Mouse (Mus musculus): ENCODE data around the gene Sema3a.
"Not testable (repeated sequence)": the region's sequence is repeated elsewhere in the genome, so short reads cannot be mapped to it uniquely, and the experiment has no call there.

The Sema3a gene

DNA sequence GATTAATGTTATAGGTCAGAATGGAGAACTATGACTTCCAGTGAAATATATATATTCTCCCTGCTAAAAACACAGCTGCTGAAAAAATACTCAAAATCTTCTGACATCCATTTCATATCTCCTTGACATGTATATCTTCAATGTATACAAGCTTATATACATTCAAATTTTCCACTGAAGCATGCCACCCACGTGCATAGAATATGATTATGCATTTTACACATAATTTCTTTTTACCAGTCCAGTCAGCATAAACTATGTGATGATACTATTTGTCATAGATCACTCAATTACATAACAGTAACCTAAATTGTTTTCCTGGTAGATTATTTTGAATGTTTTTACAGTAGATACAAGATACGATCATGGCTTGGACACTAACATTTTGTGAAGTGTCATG lies 306.6 kb downstream of the Sema3a start:
- no peak for DNase-seq

DNA sequence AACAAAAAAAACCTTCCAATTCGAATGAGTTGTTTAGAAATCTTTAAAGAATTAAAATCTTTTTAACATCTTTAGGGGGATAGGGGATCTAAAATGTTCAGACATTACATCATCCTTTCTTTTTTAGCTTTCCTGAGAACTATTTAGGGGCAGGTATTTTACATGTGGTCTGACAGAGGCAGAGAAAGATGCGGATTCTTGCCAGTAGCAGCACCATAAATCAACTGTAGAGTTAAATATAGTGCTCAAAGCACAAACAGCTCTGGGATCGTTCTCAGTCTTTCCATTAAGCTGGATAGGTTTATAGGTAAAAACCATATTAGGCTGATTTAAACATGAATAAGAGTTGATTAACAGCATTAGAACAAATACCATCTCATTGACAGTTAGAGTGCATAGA lies 307.4 kb downstream of the Sema3a start:
- no peak for DNase-seq

DNA sequence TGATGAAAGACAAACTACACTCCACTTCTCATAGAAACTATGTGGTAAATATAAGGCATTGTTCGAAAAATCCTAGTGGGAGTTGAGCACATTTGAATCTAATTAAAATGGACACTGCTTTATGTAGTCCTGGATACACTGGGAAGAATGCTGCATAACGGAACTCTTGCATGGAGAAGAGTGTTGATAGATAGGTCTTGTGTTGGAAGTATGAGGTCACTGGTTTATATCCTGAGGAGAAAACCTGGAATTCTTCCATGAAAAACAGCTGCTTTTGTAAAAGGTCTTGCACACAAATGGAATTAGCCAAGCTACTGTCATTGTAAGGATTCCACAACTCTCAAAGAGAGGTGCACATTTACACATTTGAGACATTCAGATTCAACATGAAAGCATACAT lies 308.1 kb downstream of the Sema3a start:
- no peak for DNase-seq

DNA sequence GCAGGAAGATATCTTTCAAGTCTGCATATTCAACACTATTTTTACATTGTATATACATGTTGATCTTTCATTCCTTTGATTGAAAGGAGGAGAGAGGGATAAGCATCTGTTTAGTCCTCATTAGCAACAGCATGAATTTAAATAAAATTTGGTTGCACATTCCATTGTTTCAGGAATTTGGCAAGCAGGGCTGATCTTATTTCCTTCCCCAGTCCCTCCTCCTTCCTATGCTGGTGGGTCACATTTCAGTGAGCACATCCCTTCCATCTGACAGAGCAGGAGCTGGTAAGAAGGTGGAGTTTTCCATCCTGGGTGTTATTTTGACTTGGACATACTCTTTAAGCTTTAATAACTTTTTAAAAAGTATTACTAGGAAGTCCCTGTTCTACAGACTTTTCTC lies 315.9 kb downstream of the Sema3a start:
- no peak for DNase-seq

DNA sequence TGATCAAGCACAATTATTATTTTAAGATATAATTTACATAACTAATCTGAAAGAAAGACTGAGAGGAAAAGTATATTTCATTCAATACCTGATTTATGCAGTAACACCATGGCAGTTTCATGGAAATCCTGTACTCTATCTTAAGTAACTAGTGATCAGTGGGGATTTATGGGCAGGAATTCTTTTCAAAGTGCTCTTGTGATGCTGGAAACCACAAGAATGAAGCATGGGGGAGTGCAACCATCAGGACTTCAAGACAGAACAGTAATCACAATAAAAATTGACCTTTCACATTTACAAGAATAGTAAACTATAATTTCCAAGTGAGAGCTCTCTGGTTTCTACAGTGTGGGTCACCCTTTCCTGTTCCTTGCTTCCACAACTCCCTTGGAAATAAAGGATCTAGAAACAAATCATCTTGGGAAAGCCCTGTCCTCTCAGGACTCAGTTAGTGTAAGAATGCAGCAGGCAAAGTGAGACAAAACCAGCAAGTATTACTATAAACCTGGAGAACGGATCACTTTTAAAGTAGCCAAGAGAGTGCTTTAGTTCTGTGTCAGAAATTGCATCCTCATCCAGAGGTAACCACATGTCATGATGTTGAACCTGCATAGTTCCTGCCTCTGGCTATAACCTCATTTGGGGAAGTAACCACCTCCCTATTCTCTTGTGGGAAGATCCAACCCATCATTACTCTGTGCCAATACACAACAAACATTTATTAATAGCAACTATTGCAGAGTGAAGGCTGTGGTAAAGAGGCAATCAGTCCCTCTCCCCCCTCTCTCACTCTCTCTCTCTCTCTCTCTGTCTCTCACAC lies 335.2 kb downstream of the Sema3a start:
- no peak for DNase-seq

DNA sequence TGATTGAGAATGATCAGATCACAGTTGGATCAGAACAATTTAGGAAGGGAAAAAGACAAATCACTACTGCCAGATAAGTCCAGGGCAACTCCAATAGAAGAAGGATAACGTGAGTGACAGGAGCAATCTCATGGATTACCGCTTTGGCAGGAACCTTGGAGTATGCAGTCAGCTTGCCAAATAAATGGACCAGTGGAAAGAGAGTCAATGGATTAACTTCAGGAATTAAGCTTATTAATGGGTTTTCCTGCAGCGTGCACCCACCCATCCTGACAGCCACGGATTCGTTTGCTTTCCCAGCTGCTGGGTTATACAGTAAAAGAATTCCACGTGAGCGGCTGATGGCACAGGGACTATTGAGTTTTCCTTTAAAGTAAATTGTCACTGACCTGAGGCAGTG lies 343.6 kb downstream of the Sema3a start:
- DNase-seq = no peak

DNA sequence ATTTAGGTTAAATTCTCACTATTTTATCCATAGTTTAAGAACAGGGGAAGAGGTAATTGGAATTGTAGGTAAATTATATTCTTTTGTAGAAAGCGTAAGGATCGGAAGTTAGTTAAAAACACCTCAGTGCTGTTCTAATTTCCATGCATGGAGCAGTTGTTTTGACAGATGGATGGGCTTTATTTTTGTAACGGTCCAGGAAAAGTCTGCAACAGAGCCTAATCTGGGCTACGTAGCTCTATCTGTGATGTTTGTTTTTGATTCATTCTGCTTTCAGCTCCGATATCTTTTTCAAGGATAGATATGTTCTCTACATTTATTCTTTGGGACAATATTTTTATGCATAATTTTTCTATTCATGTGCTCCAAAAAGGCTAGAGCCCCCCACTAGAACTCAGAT lies 344.2 kb downstream of the Sema3a start:
- DNase-seq = no peak

DNA sequence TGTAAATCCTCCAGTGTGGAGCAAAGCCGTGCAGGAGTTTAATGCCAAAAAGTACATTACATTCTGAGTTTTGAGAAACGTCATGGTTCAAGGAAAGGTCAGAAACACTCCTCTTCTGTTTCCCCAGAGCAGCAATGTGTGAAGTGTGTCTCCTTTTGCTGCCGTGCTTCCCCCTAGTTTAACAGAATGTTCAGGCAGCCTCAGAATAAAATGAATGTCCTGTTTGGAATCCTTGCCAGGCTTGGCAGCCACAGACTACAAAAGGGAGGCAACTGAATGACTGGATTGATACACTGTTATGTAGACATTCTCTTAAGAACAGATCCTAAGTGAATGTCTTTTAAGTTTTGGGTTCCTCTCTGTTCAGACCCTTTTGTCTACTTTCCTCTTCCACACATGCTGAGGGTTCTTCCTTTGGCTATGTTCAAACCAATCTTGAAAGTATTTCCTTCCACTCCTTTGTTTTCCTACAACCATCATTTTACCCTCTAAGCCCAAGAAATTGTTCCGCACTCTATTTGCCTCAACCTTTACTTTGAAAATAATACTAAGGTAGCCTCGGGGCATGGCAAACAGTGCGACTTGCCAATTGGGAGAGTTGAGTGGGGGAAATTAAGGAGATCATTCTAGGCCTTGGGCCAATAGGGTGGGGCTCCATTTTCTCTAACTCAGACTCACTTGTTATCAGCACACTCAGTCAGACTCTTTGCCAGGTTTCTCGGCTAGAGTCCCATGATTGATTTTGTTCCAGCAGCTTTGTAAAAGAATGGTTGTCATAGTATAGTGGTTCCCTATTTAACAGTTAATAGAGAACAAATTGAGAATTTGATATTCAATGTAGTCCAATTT lies 345.1 kb downstream of the Sema3a start:
- peak; percentile 7 for DNase-seq

DNA sequence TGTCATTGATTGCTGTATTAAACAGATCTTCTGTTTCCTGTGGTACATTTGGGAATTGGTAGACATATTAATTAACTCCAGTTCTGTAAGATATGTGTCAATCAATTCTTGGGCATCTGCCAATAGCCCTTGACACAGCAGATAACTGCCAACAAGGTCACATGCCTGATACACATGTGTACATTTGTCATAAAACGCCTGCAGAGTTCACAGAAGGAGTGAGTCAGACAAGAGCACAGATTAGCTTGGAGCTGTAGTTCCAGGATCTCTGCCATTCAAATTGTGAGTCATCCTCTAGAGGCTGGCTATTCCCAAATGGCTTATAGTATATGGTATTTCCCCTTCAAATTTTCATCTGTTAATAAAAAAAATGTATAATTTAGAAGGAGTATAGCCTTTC lies 352.4 kb downstream of the Sema3a start:
- no peak for DNase-seq

DNA sequence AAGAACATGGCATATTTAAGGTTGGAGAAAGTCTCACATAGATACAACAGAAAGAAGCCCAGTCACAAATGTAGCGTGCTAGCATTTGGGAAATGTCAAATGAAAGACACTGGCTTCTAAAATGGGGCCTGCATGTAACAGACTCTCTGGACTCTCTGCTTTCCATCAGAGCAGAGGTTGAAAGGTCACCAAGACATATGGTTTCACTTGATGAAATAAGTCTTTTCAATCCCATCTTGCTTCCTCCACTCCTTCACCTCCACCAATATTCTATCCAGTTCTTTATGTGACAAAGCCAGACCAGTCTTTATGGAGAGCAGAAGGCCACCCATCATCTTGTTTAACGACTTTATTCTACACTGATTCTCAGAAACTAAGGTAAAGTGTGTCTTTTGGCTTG lies 363.5 kb downstream of the Sema3a start:
- DNase-seq = no peak

DNA sequence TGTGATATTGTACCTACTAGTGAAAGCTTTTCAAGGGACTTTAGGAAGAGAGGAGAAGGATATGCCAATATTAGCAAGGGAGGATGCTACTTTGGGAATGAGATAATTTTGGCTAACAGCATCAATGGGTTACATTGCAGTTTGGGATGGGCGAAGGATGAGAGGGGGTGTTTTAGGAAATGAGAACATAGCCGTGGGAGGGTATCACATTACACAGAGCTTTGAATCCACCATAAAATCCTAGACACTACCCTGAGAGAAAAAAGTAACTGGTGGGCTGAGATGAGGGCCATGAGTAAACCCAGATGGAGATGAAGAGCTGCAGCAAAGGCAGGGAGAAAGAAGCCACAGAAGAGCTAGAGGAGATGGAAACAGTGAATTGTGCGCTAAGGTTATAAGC lies 370.8 kb downstream of the Sema3a start:
- not testable (repeated sequence) for DNase-seq

DNA sequence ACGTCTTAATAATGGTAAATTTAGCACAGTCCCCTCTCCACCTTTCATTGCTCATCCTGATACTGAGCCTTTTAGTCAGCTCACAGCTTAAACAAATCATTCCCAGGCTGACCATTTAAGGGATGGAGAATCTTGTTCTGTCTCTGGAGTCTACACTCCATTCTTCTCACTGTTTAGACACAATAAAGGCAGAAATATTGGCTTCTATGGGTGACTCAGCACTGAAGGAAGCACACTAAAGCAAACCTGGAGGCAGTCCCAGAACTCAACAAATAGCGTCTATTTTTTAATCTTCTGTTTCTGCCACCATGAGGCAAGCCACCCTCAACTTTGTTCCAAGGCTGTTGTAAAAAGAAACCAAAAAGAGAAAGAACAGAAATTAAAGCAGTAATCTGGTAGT lies 374.6 kb downstream of the Sema3a start:
- DNase-seq = no peak

DNA sequence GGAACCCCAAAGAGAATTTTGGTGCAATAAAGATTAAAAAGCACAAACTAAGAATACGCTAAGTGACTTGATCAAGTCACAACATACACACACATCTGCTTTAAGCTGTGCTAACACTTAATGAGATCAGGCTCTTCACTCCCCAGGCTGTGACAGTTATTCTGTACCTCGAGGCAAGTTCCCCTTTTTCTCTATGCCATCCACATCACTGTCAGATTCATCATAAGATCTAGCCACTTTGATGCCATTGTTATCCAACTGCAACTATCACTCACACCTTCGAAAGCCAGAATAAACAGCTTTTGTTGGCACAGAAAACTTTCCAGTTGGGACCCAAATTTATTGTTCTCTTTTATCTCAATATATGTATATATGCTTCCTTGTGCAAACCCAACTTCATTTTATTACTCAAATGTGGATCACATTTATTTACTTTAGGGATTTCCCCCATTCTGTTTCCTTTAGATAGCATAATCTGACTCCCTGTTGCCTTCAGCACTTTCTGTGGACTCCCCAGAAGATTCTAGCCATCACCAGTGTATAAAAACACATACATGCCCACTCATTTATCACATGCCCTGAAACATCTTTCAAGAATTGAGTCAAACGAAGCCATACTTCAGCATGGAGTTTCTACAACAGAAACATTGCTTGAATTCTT lies 380.8 kb downstream of the Sema3a start:
- DNase-seq = no peak

DNA sequence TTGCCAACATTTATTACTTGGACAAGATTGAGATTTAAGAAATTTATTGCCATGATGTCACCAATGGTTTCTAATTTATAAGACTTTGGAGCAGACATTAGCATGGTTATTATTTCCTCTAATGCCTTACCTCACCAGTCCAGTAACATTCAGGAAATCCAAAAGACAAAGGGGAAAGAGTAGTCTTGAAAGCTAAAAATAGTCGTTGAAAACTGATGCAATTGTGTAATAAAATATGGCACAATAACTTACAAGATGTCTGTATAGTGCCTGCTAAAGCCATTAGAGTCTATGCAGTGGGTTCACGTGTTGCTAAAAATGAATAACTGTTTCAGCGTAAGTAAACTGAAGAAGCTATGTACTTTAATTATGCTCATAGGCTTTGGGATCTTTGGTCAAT lies 383.9 kb downstream of the Sema3a start:
- DNase-seq = no peak

DNA sequence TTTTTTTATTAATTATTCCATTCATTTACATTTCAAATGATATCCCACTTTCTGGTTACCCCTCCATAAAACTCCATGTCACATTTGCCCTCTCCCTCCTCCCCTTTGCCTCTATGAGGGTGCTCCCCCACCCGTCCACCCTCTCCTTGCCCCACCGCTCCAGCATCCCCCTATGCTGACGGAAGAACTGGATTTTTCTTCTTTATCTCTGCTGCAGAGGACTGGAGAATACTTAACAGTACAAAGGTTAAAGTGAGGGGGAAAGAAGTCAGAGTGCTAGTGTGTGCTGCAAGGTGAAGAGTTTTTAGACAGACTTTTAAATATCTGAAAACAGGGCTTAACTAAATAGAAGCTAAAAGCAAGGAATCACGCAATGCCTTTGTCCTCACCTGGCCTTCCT lies 391.8 kb downstream of the Sema3a start:
- DNase-seq = no peak

DNA sequence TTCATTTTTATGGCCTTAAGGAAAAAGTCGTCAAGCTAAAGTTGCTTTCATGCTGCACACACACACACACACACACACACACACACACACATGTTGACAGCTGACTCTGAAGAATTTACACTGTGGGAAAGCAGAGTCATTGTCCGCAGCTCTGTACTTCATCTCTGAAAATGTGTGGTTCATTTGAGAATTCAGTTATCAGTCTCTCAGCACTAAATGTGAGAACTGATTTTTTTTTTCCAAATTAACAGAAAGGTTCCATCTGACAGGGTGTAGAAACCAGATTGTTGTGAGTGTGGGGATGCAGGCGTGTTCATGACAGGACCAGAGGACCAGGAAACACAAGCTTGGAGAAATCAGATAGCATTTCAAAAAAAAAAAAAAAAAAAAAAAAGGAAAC lies 400.4 kb downstream of the Sema3a start:
- DNase-seq = no peak

DNA sequence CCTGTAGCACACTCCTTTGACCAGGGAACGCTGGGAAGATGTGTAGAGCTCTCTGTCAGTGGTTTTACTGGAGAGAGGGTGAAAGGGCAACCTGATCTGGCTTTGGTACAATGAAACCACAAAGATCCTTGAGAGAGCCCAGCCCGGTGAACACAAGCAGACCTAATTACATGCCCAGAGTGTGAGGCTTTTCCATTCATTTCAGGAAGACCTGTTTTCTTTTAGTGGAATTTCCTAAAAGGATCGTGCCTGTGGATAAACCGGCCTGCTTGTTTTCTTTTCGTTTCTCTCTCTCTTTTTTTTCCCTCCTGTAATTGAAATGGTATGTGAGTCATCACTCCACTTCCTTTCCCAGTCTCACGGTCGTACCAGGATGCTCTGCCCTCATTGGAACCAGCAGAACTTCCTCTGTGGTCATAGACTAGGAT lies 401.8 kb downstream of the Sema3a start:
- DNase-seq = no peak

DNA sequence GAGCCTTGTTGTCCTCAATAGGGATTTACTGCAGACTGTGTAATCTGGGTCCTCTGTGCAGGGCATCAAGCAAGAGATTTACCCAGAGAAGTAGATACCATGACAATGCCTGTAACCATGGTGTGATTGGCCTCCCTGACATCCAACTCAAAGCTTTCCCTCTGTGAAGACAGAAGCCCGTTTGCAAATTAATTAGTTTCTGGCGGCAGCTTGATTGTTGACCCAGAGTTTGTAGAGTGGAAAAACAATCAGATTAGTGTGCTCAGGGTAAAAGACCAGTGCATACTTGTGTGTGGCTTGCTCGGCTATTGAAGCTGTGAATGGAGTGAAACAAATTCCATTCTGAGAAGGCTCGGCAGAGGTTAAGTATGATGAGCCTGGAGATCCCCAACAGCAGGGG lies 404.0 kb downstream of the Sema3a start:
- DNase-seq = peak; percentile 10

DNA sequence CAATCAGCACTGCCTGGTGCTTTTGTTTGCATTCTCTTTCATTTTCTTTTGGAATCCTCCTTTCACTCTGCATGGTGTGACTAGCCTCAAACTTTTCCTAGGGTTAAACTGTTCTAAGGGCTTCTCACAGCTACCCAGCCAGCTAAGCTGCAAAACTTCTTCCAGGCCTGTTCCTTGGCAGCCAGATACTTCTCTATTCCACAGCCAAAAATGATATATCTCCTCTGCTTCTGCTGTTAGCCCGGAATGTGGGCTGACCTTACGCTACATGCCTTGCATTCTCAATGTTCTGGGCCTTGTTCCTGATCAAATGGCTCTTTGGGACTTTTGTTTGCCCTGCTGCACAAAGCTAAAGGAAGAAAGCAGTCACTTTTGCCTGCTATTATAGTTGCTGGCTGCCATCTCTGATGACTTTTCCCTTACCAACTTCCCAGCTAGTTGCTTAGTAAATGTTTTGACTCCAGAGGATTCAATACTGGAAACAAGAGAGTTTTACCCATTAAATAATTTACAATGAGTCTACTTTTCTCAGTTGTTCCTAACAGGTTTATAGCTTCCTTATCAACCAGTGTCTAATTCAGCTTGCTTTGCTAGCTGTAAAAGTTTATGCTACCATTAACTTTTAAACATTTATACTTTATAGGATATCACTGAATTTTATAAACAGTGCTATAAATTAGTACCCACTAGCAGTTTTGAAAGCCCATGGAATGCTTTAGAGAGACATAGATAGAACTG lies 422.4 kb downstream of the Sema3a start:
- DNase-seq = no peak

DNA sequence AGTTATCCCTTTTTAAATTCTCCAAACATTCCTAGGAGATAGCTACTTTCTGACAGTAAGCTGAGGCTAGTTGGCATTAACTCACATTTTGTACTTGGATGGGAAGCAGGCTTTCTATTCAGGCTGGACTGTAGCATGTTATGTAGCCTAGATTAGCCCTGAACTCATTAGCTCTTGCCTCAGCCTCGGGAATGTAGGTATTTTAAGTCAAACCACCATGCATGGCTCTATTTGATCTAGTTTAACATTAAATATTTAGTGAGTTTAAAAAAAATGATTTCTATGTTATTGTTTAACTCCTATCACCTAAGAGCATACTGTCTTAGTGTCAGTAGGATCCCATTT lies 423.0 kb downstream of the Sema3a start:
- no peak for DNase-seq

DNA sequence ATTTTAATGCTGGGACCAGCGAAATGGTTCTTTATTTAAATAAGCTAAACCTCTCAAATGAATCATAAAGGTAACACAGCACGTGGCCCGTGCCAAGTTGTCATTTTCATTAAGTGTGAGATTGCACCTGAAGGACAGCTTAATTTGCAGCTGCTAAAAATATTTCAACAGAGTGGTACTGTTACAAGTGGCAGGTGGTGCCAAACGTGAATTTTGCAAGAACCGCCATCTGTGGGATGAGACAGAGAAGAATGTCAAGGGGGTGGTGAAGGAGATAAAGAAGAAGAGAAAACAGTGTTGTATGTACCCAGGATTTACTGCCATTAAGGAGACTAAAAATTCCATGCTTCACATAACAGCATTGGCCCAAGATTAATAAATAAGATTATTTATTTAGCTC lies 423.9 kb downstream of the Sema3a start:
- no peak for DNase-seq

DNA sequence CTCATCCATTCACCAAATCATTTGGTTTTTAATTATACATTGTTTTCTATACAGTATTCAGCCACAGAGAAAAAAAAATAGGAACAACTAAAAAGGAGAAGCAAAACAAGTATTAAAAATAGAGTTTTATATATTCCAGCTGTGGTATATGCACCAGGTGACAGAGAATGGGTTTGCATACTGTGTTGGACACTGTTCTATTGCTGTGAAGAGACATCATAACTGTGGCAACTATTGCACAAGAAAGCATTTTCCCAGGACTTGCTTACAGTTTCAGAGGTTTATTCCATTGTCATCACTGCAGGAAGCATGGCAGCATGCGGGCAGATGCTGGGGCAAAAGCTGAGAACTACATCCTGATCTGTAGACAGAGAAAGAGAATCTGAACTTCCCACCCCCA lies 425.7 kb downstream of the Sema3a start:
- DNase-seq = no peak

DNA sequence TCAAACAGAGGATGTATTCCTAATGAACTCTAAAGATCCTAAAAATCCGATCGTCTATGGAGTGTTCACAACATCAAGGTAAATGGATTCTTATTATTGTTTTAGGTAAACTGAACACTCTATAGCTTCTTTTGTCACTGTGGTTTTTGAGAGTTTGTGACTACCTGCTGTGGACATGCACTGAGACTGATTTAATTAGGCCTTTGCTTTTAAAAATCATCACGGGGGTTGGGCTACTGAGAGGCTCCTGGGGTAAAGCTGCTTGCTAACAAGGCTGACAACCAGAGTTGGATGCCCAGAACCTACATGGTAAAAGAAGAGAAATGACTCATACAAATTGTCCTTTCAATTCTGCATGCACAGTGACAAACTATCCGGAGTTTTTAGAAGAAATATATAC lies 432.0 kb downstream of the Sema3a start:
- DNase-seq = no peak

Data from cerebellum, adult 9-11 months (tissue).